Mouse (Mus musculus) lung, postnatal 0 days (tissue): ENCODE results near the gene Ppp1ca.
A peak's percentile ranks its signal among the peaks of the same experiment; 100 is the strongest.

ENCODE experiments used
- CTCF ChIP-seq: IDR thresholded peaks from 2 replicates; pipeline ENCODE4 v1.5.1; 2016; ENCODE audit warnings: antibody characterized with exemption, mild to moderate bottlenecking
- EP300 ChIP-seq: IDR thresholded peaks from 2 replicates; pipeline ENCODE4 v1.6.1; 2016; ENCODE audit warnings: antibody characterized with exemption, mild to moderate bottlenecking, control low read depth

DNA sequence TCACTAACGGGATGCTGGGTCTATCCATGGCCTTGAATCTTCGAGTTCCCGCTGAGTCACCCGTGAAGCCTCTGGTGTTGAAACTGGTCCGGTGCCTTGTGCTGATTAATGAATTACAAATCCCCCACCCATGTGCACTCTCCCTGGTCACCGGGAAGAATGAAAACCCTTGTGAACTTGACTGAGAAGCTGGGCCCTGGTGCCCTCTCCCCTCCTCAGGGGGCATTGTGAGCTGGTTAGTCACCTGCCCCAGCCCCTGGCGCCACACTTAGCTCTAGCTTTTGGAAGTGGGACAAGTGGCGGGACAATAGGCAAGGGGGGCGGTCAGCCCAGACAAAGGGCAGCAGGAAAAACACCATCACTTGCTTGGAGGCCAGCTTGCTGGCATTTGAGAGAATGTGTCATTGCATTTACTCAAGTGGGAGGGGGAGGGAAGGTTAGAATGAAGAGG is 21.7 kb downstream of the Ppp1ca start:
- TF ChIP-seq CTCF (no peak), EP300 (peak; percentile 42)
